Mouse (Mus musculus) right cerebral cortex, postnatal 4 days (tissue): ENCODE measurements at regions not wholly inside any gene's neighbourhood (a gene's known extent, or its start where the extent isn't known, plus 50 kb on each side); places are given as distances from the start of the nearest gene placed in this dataset.

Source experiments
- DNase-seq: peaks from one replicate; pipeline ENCODE4 v3.0.0-alpha.2; 2022

GRCm38 (mm10) chr11:90088473-90088872 lies 58.3 kb downstream of the Tmem100 start:
- no peak for DNase-seq

DNA sequence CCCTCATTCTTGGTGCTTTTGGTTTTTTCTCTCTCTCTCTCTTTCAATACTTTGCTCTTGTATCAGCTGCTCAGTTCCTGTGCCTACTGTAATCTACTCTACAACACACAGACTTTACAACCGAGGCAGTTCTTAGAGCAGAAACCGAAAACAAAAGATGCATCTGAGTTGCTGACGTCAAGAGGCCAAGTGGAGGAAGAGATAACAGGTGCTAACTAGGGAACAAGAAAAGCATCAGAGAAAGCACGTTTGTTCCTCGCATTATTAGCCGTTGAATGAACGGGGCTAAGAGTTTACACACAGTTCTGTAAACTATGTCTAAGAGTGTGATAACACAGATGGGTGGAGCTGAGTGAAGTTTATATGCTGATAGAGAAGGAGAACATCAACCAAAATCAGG lies 63.9 kb downstream of the Tmem100 start:
- no peak for DNase-seq

DNA sequence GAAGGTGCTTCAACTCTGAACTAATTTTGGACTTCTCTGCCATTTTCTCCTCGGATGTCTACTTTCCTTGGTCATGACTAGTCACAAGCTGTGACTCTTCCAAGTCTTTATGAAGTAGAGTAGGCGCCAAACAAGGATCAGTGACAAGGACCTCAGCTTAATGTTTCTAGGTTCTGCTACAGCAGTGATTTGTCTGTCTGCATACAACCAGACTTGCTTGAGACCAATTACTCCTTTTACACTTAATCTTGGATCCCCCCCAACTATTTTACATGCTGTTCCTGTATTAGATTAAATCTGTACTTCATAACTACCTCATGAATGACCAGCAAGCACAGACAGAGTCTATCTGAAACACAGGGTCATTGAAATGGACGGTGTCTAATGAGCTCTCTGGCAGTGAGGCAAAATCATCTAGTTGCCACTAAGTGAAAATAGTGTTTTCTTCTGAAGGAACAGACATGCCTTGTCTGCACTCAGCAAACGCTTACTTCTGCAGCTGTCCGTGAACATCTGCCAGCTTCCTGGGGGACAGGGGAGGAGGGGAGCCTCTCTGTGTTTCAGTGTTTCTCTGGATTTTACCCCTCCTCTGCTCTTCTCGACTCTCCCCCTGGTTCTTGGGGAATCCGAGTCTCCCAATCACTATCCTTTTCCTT lies 64.7 kb downstream of the Tmem100 start:
- no peak for DNase-seq

- no peak for DNase-seq
Observed at GRCm38 (mm10) chr11:90098471-90098870, 68.3 kb downstream of the Tmem100 start.

DNA sequence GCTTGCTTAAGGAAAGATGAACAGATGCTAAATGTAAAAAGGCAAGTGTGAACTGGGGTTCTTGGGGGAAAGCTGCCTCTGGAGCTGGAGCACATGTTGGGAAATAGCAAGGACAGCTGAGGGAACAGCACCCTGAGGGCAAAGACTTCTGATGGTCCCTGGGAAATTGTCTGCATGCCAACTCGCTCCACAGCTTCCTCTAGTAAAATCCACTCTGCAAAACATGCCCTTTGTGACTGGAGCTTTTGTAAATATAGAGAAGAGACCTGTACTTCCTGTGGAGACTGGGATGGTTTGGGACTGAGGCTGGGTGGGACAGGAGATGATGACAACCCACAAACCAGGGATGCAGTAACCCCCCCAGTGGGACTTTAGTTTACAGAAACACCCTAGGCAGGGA lies 69.0 kb downstream of the Tmem100 start:
- no peak for DNase-seq

DNA sequence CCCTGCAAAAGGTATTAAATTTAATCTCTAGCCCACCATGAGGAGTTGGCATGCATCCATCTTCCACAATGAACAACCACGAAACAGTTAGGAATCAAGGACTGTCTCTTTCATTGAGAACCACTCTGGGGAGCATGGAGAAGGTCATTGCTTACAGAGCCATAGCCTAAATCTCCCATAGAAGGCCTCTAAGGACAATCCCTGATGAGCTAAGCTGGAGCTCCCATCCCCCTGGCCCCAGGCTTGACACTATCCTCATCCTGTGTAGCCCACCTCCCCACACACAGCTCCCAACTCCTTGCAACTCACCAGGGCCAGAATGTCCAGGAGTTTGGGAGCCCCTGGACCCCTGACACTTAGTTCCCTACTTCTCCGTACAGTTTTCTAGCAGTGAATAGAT lies 70.0 kb downstream of the Tmem100 start:
- DNase-seq, result no peak

- no peak for DNase-seq
Observed at GRCm38 (mm10) chr11:90101284-90101683, 71.1 kb downstream of the Tmem100 start.

- no peak for DNase-seq
Observed at GRCm38 (mm10) chr11:90106063-90106798, 76.1 kb downstream of the Tmem100 start.

DNA sequence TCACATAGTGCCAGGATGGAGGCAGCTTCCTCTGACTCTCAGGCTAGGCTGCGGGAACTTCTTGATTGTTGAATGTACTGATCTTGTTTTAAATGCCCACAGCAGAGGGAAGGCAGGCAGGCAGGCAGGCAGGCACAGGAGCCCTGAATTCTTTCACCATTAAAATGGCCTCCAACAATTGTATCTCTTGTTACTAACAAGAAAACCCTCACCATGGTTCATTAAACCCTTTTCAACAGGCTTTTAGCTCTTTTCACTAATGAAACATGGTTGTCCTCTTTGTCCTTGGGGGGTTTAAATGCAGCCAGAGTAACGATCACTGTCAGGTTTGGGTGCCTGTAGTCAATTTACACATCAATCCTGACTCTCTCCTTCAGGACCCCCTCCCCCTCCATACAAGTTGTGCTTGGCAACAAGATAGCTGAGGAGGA lies 77.8 kb upstream of the Gm45716 start:
- DNase-seq, result no peak

DNA sequence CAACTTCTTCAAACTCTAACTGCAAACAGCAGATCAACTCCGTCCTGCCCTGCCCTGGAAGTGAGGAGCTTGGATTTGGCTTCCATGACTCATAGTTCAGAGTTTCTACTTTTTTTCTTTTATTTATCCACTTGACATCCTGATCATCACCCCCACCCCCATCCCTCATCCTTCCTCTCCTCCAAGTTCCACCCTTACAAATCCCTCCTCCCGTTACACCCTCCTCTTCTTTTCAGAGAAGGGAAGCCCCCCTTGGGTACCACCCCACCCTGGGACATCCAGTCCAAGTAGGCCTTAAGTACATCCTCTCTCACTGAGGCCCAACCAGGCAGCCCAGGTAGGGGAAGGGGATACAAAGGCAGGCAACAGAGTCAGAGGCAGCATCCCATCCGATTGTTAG lies 77.3 kb upstream of the Gm45716 start:
- no peak for DNase-seq

GRCm38 (mm10) chr11:90112174-90112573 lies 75.3 kb upstream of the Gm45716 start:
- DNase-seq, result no peak

DNA sequence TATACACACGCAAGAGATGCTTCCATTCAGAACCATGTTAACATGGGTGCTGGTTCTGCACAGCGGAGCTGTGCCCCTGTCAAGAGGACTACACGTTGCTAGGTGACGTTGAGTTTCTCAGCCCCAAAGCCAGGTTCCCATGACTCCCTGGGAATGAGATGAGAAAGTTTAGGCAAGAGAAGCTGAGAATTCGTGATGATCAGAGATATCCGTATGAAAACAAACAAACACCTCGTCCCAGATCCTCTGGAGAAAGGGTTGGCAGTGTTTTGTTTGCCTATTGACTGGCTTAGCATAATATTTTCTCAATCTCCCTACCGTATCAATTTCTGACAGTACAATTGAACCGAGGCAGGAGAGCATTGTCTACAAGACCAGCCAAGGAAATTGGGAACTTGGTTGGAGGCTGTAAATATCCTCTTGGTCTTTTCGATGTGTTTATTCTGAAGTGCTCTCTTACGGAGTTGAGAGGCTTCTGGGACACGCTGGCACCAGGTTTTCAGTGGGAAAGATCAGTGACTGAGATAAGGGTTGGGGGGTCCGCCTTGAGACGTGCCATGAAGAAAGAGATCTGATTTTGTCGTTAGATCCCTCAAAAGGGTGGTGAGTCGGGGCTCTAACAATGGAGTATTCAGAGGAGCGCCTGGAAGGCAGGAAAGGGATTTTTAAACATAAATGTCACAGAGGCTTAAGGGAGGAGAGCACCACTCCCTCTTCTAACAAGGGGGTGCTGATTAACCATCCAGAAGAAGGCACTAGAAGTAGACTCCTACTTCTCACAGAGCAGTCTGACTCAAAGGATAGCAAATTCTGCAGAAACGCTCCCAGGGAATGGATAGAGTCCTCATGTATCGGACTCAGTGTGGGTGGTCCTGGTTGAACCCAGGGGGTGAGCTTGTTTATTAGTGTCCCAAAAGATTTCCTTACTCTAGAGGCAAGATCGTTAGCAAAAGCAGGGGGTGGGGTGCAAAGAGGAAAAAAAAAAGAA lies 70.5 kb upstream of the Gm45716 start:
- DNase-seq, result no peak

DNA sequence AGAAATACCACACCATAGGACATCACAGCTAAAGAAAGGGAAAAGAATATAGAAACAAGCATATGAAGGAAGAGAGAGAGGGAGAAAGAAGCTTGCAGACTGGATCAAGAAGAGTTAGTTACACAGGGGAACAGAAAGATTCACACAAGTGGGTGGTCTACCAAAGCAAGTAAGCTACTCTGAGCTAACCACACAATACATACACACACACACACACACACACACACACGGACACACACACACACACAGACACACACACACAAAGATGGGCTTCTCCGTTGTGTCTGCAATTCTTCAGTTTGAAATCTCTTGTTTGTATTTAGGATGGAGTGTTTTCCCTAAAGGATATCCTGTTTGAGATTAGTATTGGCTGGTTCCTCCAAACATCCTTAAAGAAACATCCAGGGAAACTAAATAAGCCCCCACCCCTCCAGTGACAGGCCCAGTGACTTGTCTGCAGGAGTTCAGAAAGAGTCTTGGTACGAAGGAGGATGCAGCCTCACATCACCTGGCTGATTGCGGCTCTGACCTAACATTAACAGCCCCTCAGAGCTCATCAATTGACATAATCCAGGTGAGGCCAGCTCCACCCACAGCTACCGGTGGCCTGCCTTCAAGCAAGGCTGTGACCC lies 69.7 kb upstream of the Gm45716 start:
- no peak for DNase-seq

DNA sequence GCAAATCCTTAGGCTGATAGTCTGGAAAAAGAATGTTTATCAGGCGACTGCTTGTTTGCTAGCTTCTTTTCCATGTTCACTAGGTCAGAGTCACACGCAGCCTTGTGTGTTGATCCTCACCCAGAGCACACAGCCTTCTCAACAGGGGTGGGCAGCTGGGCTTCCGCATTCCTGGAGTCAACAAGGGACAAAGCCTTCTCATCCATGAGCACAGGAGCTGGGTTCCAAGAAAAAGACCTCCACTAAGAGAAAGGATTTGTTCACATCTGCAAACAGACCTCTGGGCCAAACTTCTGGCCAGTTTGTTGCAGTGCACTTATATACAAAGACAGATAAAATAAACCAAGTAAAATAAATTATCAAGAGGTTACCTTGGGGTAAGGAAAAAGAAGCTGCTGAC lies 65.6 kb upstream of the Gm45716 start:
- no peak for DNase-seq

DNA sequence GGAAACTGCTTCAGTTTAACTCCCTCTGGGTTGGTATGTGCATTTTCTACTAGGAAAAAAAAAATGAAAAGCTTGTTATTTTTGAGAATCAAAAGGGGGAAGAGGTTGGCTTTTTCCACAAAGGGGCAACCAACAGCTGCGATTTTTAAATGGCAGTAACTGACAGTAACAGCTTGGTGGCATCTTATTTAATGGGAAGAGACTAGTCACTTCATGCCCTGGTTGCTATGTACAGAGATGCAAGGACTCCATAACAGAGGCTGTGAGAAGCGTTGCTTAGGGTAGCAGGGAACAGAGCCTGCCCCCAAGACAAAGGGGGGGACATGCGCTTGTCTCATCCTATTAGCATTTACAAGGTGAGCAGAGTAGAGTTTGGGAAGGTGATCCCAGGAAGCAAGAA lies 64.8 kb upstream of the Gm45716 start:
- no peak for DNase-seq

DNA sequence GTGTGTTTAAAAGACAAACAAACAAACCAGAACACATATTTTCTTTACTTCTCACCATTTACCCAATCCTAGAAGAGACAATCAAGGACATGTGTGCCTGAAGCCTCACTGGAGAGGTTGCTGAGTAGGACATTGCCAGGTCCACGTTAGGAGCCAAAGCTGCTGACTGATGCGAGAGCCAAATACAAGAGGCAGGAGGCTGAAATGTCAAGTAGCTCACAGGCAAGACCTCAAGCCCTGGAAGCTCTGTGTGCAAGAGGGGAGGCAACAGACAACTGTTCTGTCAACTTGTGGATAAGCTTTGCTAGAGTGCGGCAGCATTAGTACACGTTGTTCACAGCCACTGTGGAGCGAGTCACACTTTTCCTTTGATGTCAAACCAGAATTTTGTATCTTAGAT lies 63.6 kb upstream of the Gm45716 start:
- DNase-seq, result no peak

DNA sequence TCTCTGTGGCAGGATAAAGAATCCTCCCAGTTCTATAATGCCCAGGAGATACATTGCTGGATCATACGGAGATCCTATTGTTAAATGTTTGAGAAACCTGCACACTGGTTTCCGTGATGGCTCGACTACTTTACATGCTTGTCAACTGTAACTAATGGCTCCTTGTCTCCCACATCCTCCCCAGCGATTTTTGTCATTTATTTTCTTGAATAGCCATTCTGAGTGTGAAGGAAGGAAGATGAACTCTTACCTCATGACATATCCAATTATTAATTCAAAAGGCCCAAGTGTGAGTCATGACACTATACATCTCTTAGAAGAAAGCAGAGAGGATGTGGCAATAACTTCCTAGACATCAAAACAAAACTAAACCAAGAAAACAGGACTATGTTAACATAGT lies 61.2 kb upstream of the Gm45716 start:
- no peak for DNase-seq

DNA sequence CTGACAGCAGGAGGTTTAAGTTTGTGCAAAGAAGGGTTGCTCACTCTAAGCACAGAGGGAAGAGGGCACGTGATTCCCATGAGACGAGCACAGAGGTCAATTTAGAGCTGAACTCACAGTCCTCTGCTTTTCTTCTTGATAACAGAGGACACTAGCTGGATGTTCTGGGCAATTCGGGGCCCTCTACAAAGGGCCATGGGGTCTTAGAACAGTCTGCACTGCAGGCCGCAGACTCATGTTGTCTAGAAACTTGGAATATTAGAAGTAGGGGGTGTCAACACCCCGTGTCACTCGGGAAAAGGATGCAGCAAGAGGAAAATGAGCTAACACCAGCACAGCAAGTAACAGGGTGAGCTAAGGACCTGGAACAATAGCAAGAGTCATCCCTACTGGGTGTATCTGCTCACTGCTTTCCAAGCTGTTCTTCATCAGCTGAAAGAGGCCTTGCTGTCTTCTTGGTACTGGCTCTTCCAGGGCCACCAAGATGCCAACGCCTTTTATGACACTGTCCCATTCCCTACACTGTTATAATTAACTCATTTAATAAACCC lies 58.5 kb upstream of the Gm45716 start:
- no peak for DNase-seq

DNA sequence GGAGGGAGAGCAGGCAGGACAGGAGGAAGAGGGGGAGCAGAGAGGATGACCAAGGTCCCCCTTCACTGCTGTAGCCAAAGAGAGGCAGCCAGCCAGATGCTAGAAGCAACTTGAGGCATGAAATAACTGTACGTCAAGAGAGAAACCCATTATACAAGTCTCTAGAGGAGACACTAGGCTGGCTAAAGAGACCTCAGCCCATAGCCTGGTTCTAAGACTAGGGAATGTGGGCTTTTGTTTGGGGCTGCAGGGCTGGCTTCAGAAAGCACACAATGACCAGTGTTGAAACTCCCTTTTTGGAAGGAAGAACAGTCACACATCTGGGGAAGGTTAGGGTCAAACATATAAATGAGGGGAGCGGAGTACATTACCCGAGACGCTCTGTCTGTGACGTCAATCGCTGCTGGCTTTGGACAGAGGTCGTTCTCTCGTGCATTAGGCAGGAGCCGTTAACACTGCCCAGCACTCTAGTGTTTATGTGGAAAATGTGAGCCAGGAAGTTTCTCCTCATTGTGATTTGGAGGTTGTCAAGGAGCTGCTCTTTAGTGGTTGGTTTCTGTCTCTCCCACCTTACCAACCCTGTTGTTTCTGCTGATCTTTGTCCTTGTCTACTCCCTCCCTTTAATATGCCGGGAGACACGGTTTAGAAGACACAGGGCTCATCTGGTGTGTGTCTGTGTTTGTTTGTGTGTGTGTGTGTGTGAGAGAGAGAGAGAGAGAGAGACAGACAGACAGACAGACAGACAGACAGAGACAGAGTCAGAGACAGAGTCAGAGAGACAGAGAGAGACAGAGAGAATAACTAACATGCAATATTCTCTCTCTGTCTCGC lies 57.5 kb upstream of the Gm45716 start:
- DNase-seq, result no peak

GRCm38 (mm10) chr11:90130635-90131034 lies 56.8 kb upstream of the Gm45716 start:
- peak; percentile 22 for DNase-seq

- no peak for DNase-seq
Observed at GRCm38 (mm10) chr11:90132579-90132978, 54.9 kb upstream of the Gm45716 start.

- DNase-seq, result no peak
Observed at GRCm38 (mm10) chr11:90136307-90136706, 51.2 kb upstream of the Gm45716 start.
